Mouse (Mus musculus) intestine, embryonic 15.5 days (tissue): ENCODE measurements around the gene Sgcg. TPM values are rescaled to one million over a fixed set of nuclear protein-coding genes. Genes with fewer than 3 reads are reported as not detected.

Source experiments
- ATAC-seq: fragments of 200-750 bp; cut with Nextera tagmentation; 2 replicates; pipeline ENCODE4 v1.8.0; 2017; ENCODE audit warnings: moderate TSS enrichment, moderate library complexity
- H3K27ac ChIP-seq: fragments of 300-500 bp; sonication (generic); 2 replicates; pipeline ENCODE4 v1.5.1; 2015; ENCODE audit warnings: mild to moderate bottlenecking, inconsistent platforms
- H3K27me3 ChIP-seq: fragments of 300-500 bp; sonication (generic); replicated peaks from 2 replicates; pipeline ENCODE4 v1.6.1; 2015; ENCODE audit warnings: inconsistent platforms
- H3K36me3 ChIP-seq: fragments of 300-500 bp; sonication (generic); 2 replicates; pipeline ENCODE4 v1.6.1; 2015; ENCODE audit warnings: inconsistent platforms
- H3K4me1 ChIP-seq: fragments of 300-500 bp; sonication (generic); replicated peaks from 2 replicates; pipeline ENCODE4 v1.6.1; 2015; ENCODE audit warnings: inconsistent platforms
- H3K4me2 ChIP-seq: fragments of 300-500 bp; sonication (generic); replicated peaks from 2 replicates; pipeline ENCODE4 v1.6.1; 2015; ENCODE audit warnings: mild to moderate bottlenecking, inconsistent platforms
- H3K4me3 ChIP-seq: fragments of 300-500 bp; sonication (generic); replicated peaks from 2 replicates; pipeline ENCODE4 v1.5.1; 2015; ENCODE audit warnings: inconsistent platforms
- H3K9ac ChIP-seq: fragments of 300-500 bp; sonication (generic); 2 replicates; pipeline ENCODE4 v1.6.1; 2015; ENCODE audit warnings: inconsistent platforms
- H3K9me3 ChIP-seq: fragments of 300-500 bp; sonication (generic); 2 replicates; pipeline ENCODE4 v1.6.1; 2016; ENCODE audit warnings: inconsistent platforms
- WGBS: fragments of 180-500 bp; shearing (Covaris S2); methylation state at CpG from one replicate; pipeline ENCODE4 v1.1.7; 2015; 5-methylcytosine and 5-hydroxymethylcytosine counted together
- polyA plus RNA-seq: library from polyadenylated mRNA; unstranded; fragments of >200 nt; fragmentation: Nextera tagmentation; extraction: Ambion mirVana; gene quantifications from 2 replicates; pipeline ENCODE4 v1.2.1, GENCODE M21; 2015

Sgcg gene
- 0.78 and 0.79 TPM in 2 replicates for polyA plus RNA-seq

DNA sequence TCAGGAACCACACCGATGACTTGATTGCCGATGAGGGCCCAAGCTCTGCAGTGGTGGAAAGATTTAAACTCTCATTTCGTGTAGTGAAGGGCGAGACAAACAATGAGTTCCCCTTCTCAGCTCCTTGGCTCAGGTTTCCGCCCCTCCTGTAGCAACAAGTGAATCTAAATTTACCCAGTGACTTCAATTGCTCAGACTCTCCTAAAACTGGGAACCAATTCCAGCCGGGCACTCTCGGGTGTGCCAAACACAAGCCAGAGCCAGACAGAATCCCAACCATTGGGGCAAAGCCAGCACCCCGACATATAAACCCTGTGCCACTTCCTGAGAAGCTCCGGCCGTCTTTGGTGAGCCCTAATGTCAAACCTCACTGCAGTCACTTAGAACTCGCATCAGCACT, at the start of gene Sgcg:
TSS of gene Sgcg (minus strand) at position 139 of the 400 bp plus-strand sequence.
- no peak within 1 kb of the TSS for H3K9ac ChIP-seq
- no peaks in the 10 kb centered on the region for H3K27me3 ChIP-seq
- no peaks in the 10 kb centered on the region for H3K4me1 ChIP-seq
- no peaks in the 10 kb centered on the region for H3K36me3 ChIP-seq
- no peak within 1 kb of the TSS for H3K4me2 ChIP-seq
- H3K4me3 ChIP-seq: no peak within 1 kb of the TSS
- H3K27ac ChIP-seq: no peak within 1 kb of the TSS
- ATAC-seq: no peak
- no peaks in the 10 kb centered on the region for H3K9me3 ChIP-seq
- WGBS: 48% methylated on average over 11 of the region's 11 CpGs

GRCm38 (mm10) chr14:61303969-61304609, 45.8 kb upstream of the Sgcg start:
- H3K4me3 ChIP-seq: no peak overlapping the region
- no peak overlapping the region for H3K4me2 ChIP-seq
- 47% methylated on average over 4 of the region's 4 CpGs for WGBS
- H3K27me3 ChIP-seq: no peaks in the 10 kb centered on the region
- ATAC-seq: no peak
- H3K4me1 ChIP-seq: no peaks in the 10 kb centered on the region
- H3K36me3 ChIP-seq: no peaks in the 10 kb centered on the region
- H3K9me3 ChIP-seq: no peaks in the 10 kb centered on the region
- no peak overlapping the region for H3K27ac ChIP-seq
- no peak overlapping the region for H3K9ac ChIP-seq

- 72% methylated on average over 2 of the region's 2 CpGs for WGBS
- no peaks in the 10 kb centered on the region for H3K9me3 ChIP-seq
- no peak overlapping the region for H3K9ac ChIP-seq
- H3K27ac ChIP-seq: no peak overlapping the region
- no peak overlapping the region for H3K4me3 ChIP-seq
- no peak for ATAC-seq
- H3K36me3 ChIP-seq: no peaks in the 10 kb centered on the region
- no peaks in the 10 kb centered on the region for H3K27me3 ChIP-seq
- no peak overlapping the region for H3K4me2 ChIP-seq
- H3K4me1 ChIP-seq: no peaks in the 10 kb centered on the region
Measured at GRCm38 (mm10) chr14:61302428-61302827, 44.1 kb upstream of the Sgcg start.

GRCm38 (mm10) chr14:61301323-61301722, 43.0 kb upstream of the Sgcg start:
- H3K4me1 ChIP-seq: no peaks in the 10 kb centered on the region
- no peak overlapping the region for H3K27ac ChIP-seq
- H3K27me3 ChIP-seq: no peaks in the 10 kb centered on the region
- no peak for ATAC-seq
- no peaks in the 10 kb centered on the region for H3K9me3 ChIP-seq
- H3K4me2 ChIP-seq: no peak overlapping the region
- 70% methylated on average over 2 of the region's 2 CpGs for WGBS
- no peaks in the 10 kb centered on the region for H3K36me3 ChIP-seq
- no peak overlapping the region for H3K4me3 ChIP-seq
- no peak overlapping the region for H3K9ac ChIP-seq

- Histone ChIP-seq H3K4me2 (no peak overlapping the region), H3K9ac (no peak overlapping the region), H3K27ac (no peak overlapping the region), H3K4me3 (no peak overlapping the region), H3K4me1 (no peaks in the 10 kb centered on the region), H3K9me3 (no peaks in the 10 kb centered on the region), H3K36me3 (no peaks in the 10 kb centered on the region), H3K27me3 (no peaks in the 10 kb centered on the region)
- no peak for ATAC-seq
- WGBS: 82% methylated on average over 6 of the region's 6 CpGs
Measured at GRCm38 (mm10) chr14:61299810-61300209, 41.5 kb upstream of the Sgcg start.

- Histone ChIP-seq H3K36me3 (no peaks in the 10 kb centered on the region), H3K9me3 (no peaks in the 10 kb centered on the region), H3K9ac (no peak overlapping the region), H3K4me2 (no peak overlapping the region), H3K27me3 (no peaks in the 10 kb centered on the region), H3K4me3 (no peak overlapping the region), H3K27ac (no peak overlapping the region), H3K4me1 (peaks cover 6% of the 10 kb centered on the region; the same call in 1 of the 2 replicates)
- WGBS: 20% methylated on average over 6 of the region's 6 CpGs
- no peak for ATAC-seq
Measured at GRCm38 (mm10) chr14:61294738-61295079, 36.4 kb upstream of the Sgcg start.

DNA sequence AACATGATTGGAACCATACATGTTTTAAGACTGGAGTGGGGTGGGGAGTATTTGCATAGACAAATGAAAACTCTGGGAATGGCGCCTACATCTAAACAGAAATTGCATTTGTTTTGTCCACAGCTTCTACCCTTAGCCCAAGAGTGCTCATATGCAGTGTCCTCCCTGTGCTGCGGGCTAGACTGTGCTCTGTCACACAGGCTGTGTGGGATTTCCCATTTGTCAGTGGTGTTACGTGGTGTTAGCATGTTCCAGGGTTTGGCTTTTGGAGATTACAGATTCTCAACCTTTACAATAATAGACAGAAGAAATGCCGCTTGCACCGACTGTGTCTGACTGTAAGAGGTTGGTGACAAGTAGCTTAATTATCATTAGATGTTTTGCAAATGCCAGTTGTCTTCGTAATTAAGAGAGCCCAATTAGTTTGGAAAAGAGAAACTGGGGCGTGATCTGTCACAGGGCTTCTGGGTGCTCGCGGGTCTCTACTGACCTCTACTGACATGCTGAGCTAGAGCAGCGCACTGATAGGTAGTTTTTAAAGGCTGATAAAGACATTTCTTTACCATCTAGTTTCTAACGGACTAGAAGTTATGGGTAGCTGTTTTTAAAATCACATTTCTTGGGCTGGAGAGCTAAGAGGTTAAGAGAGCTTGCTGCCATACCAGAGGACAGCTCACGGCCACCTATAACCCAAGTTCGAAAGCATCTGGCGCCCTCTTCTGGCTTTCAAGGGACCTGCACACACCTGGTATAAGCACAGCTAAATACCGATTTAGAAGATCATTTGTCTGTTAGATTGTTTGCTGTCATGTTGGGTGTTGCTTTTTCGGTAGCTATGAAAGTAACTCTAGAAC, 35.8 kb upstream of the Sgcg start:
- 56% methylated on average over 16 of the region's 16 CpGs for WGBS
- ATAC-seq: no peak
- Histone ChIP-seq H3K27ac (no peak overlapping the region), H3K36me3 (no peaks in the 10 kb centered on the region), H3K9ac (no peak overlapping the region), H3K27me3 (no peaks in the 10 kb centered on the region), H3K4me3 (no peak overlapping the region), H3K4me1 (peaks cover 6% of the 10 kb centered on the region; the same call in 1 of the 2 replicates), H3K9me3 (no peaks in the 10 kb centered on the region), H3K4me2 (no peak overlapping the region)

DNA sequence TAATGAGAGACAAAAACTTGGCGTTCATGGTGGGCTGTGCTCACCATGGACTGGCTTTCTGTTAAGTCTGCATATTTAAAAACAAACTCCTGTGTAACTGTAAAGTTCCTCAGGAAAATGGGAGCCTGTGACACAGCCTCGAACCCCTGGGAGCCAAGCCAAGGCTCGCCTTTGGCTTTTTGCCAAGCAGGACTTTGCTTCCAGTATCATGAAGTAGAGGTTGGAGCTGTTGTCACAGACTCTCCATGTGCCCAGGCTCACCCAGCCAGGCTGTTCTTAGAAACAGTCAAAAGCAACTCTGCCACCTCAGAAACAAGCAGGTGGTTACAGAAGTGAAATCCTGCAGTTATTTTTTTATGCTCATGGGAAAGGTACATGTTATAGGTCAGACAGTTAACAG, 32.4 kb upstream of the Sgcg start:
- no peak overlapping the region for H3K4me3 ChIP-seq
- H3K27me3 ChIP-seq: no peaks in the 10 kb centered on the region
- no peaks in the 10 kb centered on the region for H3K9me3 ChIP-seq
- no peaks in the 10 kb centered on the region for H3K36me3 ChIP-seq
- H3K27ac ChIP-seq: no peak overlapping the region
- ATAC-seq: peak; percentile 58; the same call in 1 of the 2 replicates
- H3K4me2 ChIP-seq: no peak overlapping the region
- peaks cover 6% of the 10 kb centered on the region; the same call in 1 of the 2 replicates for H3K4me1 ChIP-seq
- WGBS: 37% methylated on average over 3 of the region's 3 CpGs
- no peak overlapping the region for H3K9ac ChIP-seq

DNA sequence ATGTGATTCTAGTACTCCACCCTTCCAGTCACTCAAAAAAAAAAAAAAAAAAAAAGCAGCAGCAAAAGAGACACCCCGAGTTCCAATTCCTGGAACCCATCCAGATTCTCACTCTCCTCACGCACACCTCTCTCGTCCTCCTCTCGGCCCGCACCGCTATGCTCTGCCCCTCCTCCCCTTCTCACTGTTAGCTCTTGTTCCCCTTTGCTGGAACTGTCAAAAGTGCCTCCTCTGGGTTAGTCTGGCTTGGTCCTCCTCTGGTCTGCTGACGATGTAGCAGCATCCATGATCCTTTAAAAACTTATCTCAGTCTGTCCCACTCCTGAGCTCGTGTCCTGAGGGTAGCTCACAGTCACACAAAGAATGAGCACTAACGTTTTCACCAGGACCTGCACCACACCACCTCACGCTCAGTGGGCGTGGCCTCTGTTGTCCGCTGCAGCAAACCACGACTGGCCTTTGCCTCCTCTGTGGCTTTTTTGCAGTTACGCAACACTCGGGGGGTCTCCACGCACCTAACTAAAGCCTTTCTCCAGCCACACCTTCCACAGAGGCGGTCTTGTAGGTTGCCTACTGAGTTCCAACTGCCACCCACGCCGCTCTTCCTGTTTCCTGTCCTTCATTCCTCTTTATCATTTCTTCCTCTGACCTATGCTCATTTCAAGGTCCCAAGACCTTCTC, 30.5 kb upstream of the Sgcg start:
- no peaks in the 10 kb centered on the region for H3K27me3 ChIP-seq
- H3K27ac ChIP-seq: no peak overlapping the region
- H3K36me3 ChIP-seq: no peaks in the 10 kb centered on the region
- ATAC-seq: no peak
- WGBS: 67% methylated on average over 19 of the region's 19 CpGs
- H3K4me1 ChIP-seq: peaks cover 6% of the 10 kb centered on the region; the same call in 1 of the 2 replicates
- H3K9ac ChIP-seq: no peak overlapping the region
- H3K9me3 ChIP-seq: no peaks in the 10 kb centered on the region
- H3K4me2 ChIP-seq: no peak overlapping the region
- no peak overlapping the region for H3K4me3 ChIP-seq

GRCm38 (mm10) chr14:61278676-61279300, 20.5 kb upstream of the Sgcg start:
- WGBS: 75% methylated on average over 7 of the region's 7 CpGs

GRCm38 (mm10) chr14:61277285-61277684, 19.0 kb upstream of the Sgcg start:
- no peaks in the 10 kb centered on the region for H3K9me3 ChIP-seq
- no peaks in the 10 kb centered on the region for H3K36me3 ChIP-seq
- WGBS: 33% methylated on average over 1 of the region's 1 CpGs
- peaks cover 8% of the 10 kb centered on the region; the same call in 1 of the 2 replicates for H3K4me1 ChIP-seq
- H3K27me3 ChIP-seq: peaks cover 14% of the 10 kb centered on the region
- H3K9ac ChIP-seq: no peak overlapping the region
- no peak for ATAC-seq
- H3K27ac ChIP-seq: no peak overlapping the region
- H3K4me2 ChIP-seq: no peak overlapping the region
- no peak overlapping the region for H3K4me3 ChIP-seq

More at GRCm38 (mm10) chr14:61278676-61279300, 20.5 kb upstream of the Sgcg start:
- Histone ChIP-seq H3K36me3 (no peaks in the 10 kb centered on the region), H3K4me2 (no peak overlapping the region), H3K27me3 (peaks cover 14% of the 10 kb centered on the region), H3K9me3 (no peaks in the 10 kb centered on the region), H3K9ac (no peak overlapping the region), H3K4me3 (no peak overlapping the region), H3K4me1 (peaks cover 8% of the 10 kb centered on the region; the same call in 1 of the 2 replicates), H3K27ac (no peak overlapping the region)
- ATAC-seq: no peak
